Mouse (Mus musculus): ENCODE results near the gene Pdzd2.
A peak's percentile ranks its signal among the peaks of the same experiment; 100 is the strongest.

The Pdzd2 gene

GRCm38 (mm10) chr15:12625524-12625923 is 114.2 kb downstream of the Pdzd2 start:
- no peak for DNase-seq (ENCODE audit: low read depth, low spot score)

GRCm38 (mm10) chr15:12623521-12623920 is 116.2 kb downstream of the Pdzd2 start:
- no peak for DNase-seq (ENCODE audit: low read depth, low spot score)

GRCm38 (mm10) chr15:12622701-12623100 is 117.0 kb downstream of the Pdzd2 start:
- DNase-seq (ENCODE audit: low read depth, low spot score): no peak

GRCm38 (mm10) chr15:12622093-12622643 is 117.6 kb downstream of the Pdzd2 start:
- no peak for DNase-seq (ENCODE audit: low read depth, low spot score)

GRCm38 (mm10) chr15:12619273-12619672 is 120.5 kb downstream of the Pdzd2 start:
- no peak for DNase-seq (ENCODE audit: low read depth, low spot score)

- DNase-seq (ENCODE audit: low read depth, low spot score): no peak
Observed at GRCm38 (mm10) chr15:12617651-12618050, 122.1 kb downstream of the Pdzd2 start.

GRCm38 (mm10) chr15:12617220-12617619 is 122.5 kb downstream of the Pdzd2 start:
- DNase-seq (ENCODE audit: low read depth, low spot score): peak; percentile 21

GRCm38 (mm10) chr15:12614944-12615878 is 124.5 kb downstream of the Pdzd2 start:
- no peak for DNase-seq (ENCODE audit: low read depth, low spot score)

- no peak for DNase-seq (ENCODE audit: low read depth, low spot score)
Observed at GRCm38 (mm10) chr15:12614011-12614410, 125.7 kb downstream of the Pdzd2 start.

GRCm38 (mm10) chr15:12612944-12613675 is 126.6 kb downstream of the Pdzd2 start:
- DNase-seq (ENCODE audit: low read depth, low spot score): no peak

- DNase-seq (ENCODE audit: low read depth, low spot score): no peak
Observed at GRCm38 (mm10) chr15:12608090-12608489, 131.6 kb downstream of the Pdzd2 start.

- DNase-seq (ENCODE audit: low read depth, low spot score): no peak
Observed at GRCm38 (mm10) chr15:12606306-12606705, 133.4 kb downstream of the Pdzd2 start.

GRCm38 (mm10) chr15:12605239-12605993 is 134.3 kb downstream of the Pdzd2 start:
- no peak for DNase-seq (ENCODE audit: low read depth, low spot score)

GRCm38 (mm10) chr15:12603674-12604073 is 136.1 kb downstream of the Pdzd2 start:
- no peak for DNase-seq (ENCODE audit: low read depth, low spot score)

- DNase-seq (ENCODE audit: low read depth, low spot score): no peak
Observed at GRCm38 (mm10) chr15:12593094-12593493, 146.6 kb downstream of the Pdzd2 start.

GRCm38 (mm10) chr15:12592628-12593027 is 147.1 kb downstream of the Pdzd2 start:
- DNase-seq (ENCODE audit: low read depth, low spot score): no peak

GRCm38 (mm10) chr15:12588661-12589060 is 151.1 kb downstream of the Pdzd2 start:
- peak; percentile 17 for DNase-seq (ENCODE audit: low read depth, low spot score)

- DNase-seq (ENCODE audit: low read depth, low spot score): no peak
Observed at GRCm38 (mm10) chr15:12586852-12587424, 152.8 kb downstream of the Pdzd2 start.

- DNase-seq (ENCODE audit: low read depth, low spot score): peak; percentile 32
Observed at GRCm38 (mm10) chr15:12586154-12586553, 153.6 kb downstream of the Pdzd2 start.

- no peak for DNase-seq (ENCODE audit: low read depth, low spot score)
Observed at GRCm38 (mm10) chr15:12583051-12583450, 156.7 kb downstream of the Pdzd2 start.

- no peak for DNase-seq (ENCODE audit: low read depth, low spot score)
Observed at GRCm38 (mm10) chr15:12582471-12582870, 157.3 kb downstream of the Pdzd2 start.

All from CD4-positive helper T cell, adult 2 months (primary cell).